ENCODE assay signal across 9 mouse cellular contexts in the genomic region with DNA sequence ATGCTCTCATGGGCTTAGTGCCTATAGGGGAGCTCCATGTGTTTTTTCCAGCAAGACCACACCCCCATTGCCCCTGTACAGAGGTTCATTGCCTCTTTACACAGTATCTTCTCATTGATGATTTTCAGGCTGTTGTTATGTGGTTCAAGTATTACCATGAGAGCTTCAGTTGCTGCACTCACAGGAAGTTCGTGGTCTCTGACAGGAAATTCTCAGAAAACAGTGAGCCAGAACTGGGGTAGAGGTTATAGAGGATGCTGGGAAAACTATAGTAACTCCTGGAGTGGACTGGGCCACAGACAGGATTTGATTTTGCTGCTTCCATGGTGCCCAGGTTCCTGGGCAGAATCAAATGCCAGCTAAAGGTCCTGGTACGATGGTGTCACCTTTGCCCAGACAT. TPM values are rescaled to one million over a fixed set of nuclear protein-coding genes. Genes with fewer than 3 reads are reported as not detected.
A peak's percentile ranks its signal among the peaks of the same experiment; 100 is the strongest.
DNase-seq lines count a peak whose midpoint lies in the region; ATAC-seq and TF ChIP-seq lines count a peak whose summit lies in the region.
"Had no signal": no experiment of that assay in that cellular context is flagged by ENCODE, and none has a peak within 500 bp of the region (broad histone marks: within the 10 kb centered on the region; RNA-seq: fewer than 3 reads in every experiment).

No protein-coding gene starts in this region.

- DNase-seq in heart, adult 2 months, result peak in 1 of 2 experiments; percentile 27
- DNase-seq in heart, postnatal 25 days (ENCODE audit: low spot score), result no peak
- DNase-seq in A20 (ENCODE audit: low read depth, low spot score), result peak; percentile 67
- DNase-seq in frontal cortex, postnatal 36 days (ENCODE audit: low spot score in 2 of 2), result no peak
- DNase-seq in adrenal gland, adult 8-10 months, result no peak
- no peak for DNase-seq in adrenal gland, postnatal 10 days
- DNase-seq: layer of hippocampus, postnatal 36 days had no signal

- no peak overlapping the region for H3K9ac ChIP-seq in heart, adult 2 months (ENCODE audit: low read depth, low read length)

- peaks cover 6% of the 10 kb centered on the region for H3K4me1 ChIP-seq in heart, adult 2 months (ENCODE audit: control insufficient read depth, insufficient read depth, low read length)

- intact Hi-C loops in heart, adult 2 months (cut with DNase I), result loop anchor here (5.0 kb wide), 1 partner anchor 35 kb away; no protein-coding TSS in a partner anchor
- intact Hi-C loops in heart, postnatal 25 days (cut with DNase I), result no loop called here

- WGBS in heart, adult 2 months, result 41% methylated on average over 2 of the region's 2 CpGs

- no peak for TF ChIP-seq CTCF in heart, adult 2 months (IDR thresholded peaks at IDR 0.05)

- H3K36me3 ChIP-seq in heart, adult 2 months (ENCODE audit: control insufficient read depth, insufficient read depth, low read length), result no peaks in the 10 kb centered on the region; the same call in 1 of the 2 replicates

- H3K79me2 ChIP-seq in heart, adult 2 months (replicated peaks; ENCODE audit: control insufficient read depth, insufficient read depth, low read length), result no peaks in the 10 kb centered on the region

- no peak for TF ChIP-seq EP300 in heart, adult 2 months (IDR thresholded peaks at IDR 0.05; ENCODE audit: insufficient read depth, low read depth, low read length)

- H3K27ac ChIP-seq in heart, adult 2 months, result peak overlapping the region; percentile 60

- no peaks in the 10 kb centered on the region for H3K27me3 ChIP-seq in heart, adult 2 months (ENCODE audit: control insufficient read depth, insufficient read depth, low read length)

- TF ChIP-seq POLR2A in heart, adult 2 months (IDR thresholded peaks at IDR 0.05; ENCODE audit: insufficient read depth, low read depth, low read length), result no peak

- H3K4me3 ChIP-seq in heart, adult 2 months, result peak overlapping the region; percentile 25

- ATAC-seq in inflammation-experienced regulatory T-cells, adult 6 months, result peak; percentile 83
- ATAC-seq in monocyte, adult 5-6 weeks (replicated peaks; ENCODE audit: insufficient number of reproducible peaks, low FRiP score, low TSS enrichment, poor library complexity, severe bottlenecking), result peak; percentile 29; the same call in 1 of the 2 replicates

RNA-seq across cellular contexts. Expression of a gene that starts 2.2 kb away (rescaled TPM):
- 1 to 10 TPM; 6.3 to 8.0 TPM for total RNA-seq in heart, adult 2 months (2021)
- polyA plus RNA-seq in heart, adult 2 months (2012; rRNA removed), result 2.0 and 3.8 TPM in 2 replicates
- 1 to 10 TPM; 8.0 to 8.2 TPM for total RNA-seq in heart, postnatal 25 days (2021)
- 100 to 1,000 TPM; 161 to 182 (median 167) TPM for polyA plus RNA-seq in inflammation-experienced regulatory T-cells, adult 6 months (2017; shearing (Covaris generic))
- total RNA-seq in monocyte, adult 5-6 weeks (2017), result 112 to 160 TPM (median 128 TPM) in 3 replicates
- 10 to 100 TPM; 20.2 to 29.9 (median 22.8) TPM for total RNA-seq in adrenal gland, adult 8-10 months (2022)
- total RNA-seq in adrenal gland, postnatal 10 days (2021), result 10 to 100 TPM; 25.9 to 26.3 TPM
